Mouse (Mus musculus) liver (tissue): ENCODE data around the gene Fam83f.
"Not testable (repeated sequence)": the region's sequence is repeated elsewhere in the genome, so short reads cannot be mapped to it uniquely, and the experiment has no call there.

Experiments
- DNase-seq: peaks from one replicate; pipeline ENCODE4 v3.0.0-alpha.2; 2020; ENCODE audit warnings: mixed read lengths

Fam83f gene

GRCm38 (mm10) chr15:80707088-80707487 lies 35.4 kb downstream of the Fam83f start:
- DNase-seq, result peak; percentile 31

GRCm38 (mm10) chr15:80709593-80709992 lies 37.9 kb downstream of the Fam83f start:
- no peak for DNase-seq

GRCm38 (mm10) chr15:80710257-80710607 lies 38.6 kb downstream of the Fam83f start:
- no peak for DNase-seq

- peak; percentile 98 for DNase-seq
These were observed 39.1 kb downstream of the Fam83f start, which contains the start of gene Tnrc6b for GRCm38 (mm10) chr15:80710608-80711363. Gene Tnrc6b, plus strand, starts transcription at chr15:80711313.

GRCm38 (mm10) chr15:80711401-80712151 lies 39.9 kb downstream of the Fam83f start:
- DNase-seq, result peak; percentile 59

- DNase-seq, result no peak
These were observed 42.7 kb downstream of the Fam83f start for GRCm38 (mm10) chr15:80714299-80714698.

GRCm38 (mm10) chr15:80716631-80717135 lies 45.0 kb downstream of the Fam83f start:
- no peak for DNase-seq

- DNase-seq, result no peak
These were observed 45.8 kb downstream of the Fam83f start for GRCm38 (mm10) chr15:80717431-80717830.

GRCm38 (mm10) chr15:80720249-80720648 lies 48.6 kb downstream of the Fam83f start:
- DNase-seq, result no peak

- no peak for DNase-seq
These were observed 50.2 kb downstream of the Fam83f start for GRCm38 (mm10) chr15:80721861-80722260.

GRCm38 (mm10) chr15:80722366-80722765 lies 50.7 kb downstream of the Fam83f start:
- DNase-seq, result no peak

GRCm38 (mm10) chr15:80729477-80729876 lies 57.8 kb downstream of the Fam83f start:
- no peak for DNase-seq

GRCm38 (mm10) chr15:80731043-80731442 lies 59.4 kb downstream of the Fam83f start:
- no peak for DNase-seq

- no peak for DNase-seq
These were observed 59.9 kb downstream of the Fam83f start for GRCm38 (mm10) chr15:80731511-80731910.

GRCm38 (mm10) chr15:80732266-80733030 lies 60.8 kb downstream of the Fam83f start:
- DNase-seq, result no peak

GRCm38 (mm10) chr15:80735300-80735699 lies 63.7 kb downstream of the Fam83f start:
- DNase-seq, result no peak

- not testable (repeated sequence) for DNase-seq
These were observed 64.1 kb downstream of the Fam83f start for GRCm38 (mm10) chr15:80735708-80736107.

GRCm38 (mm10) chr15:80736553-80736952 lies 64.9 kb downstream of the Fam83f start:
- DNase-seq, result peak; percentile 35

GRCm38 (mm10) chr15:80738244-80738643 lies 66.6 kb downstream of the Fam83f start:
- no peak for DNase-seq

GRCm38 (mm10) chr15:80739972-80740371 lies 68.3 kb downstream of the Fam83f start:
- DNase-seq, result no peak

- no peak for DNase-seq
These were observed 70.2 kb downstream of the Fam83f start for GRCm38 (mm10) chr15:80741836-80742235.

GRCm38 (mm10) chr15:80742991-80743474 lies 71.4 kb downstream of the Fam83f start:
- peak; percentile 43 for DNase-seq

- no peak for DNase-seq
These were observed 72.0 kb downstream of the Fam83f start for GRCm38 (mm10) chr15:80743606-80744005.
